Mouse (Mus musculus) C2C12 (cell line): ENCODE data around the gene Grin3a.

Experiments
- CTCF ChIP-seq: IDR thresholded peaks from one replicate; pipeline ENCODE4 v1.5.1; 2011; ENCODE audit not compliant: control insufficient read depth, insufficient read depth, insufficient read length
- FOSL1 ChIP-seq: IDR thresholded peaks from one replicate; pipeline ENCODE4 v1.8.0; 2011; ENCODE audit warnings: mild to moderate bottlenecking, low read length; ENCODE audit not compliant: poor library complexity, insufficient read depth, severe bottlenecking
- MAX ChIP-seq: IDR thresholded peaks from one replicate; pipeline ENCODE4 v1.6.1; 2011; ENCODE audit warnings: mild to moderate bottlenecking, control low read depth
- MYOD1 ChIP-seq: IDR thresholded peaks from one replicate; pipeline ENCODE4 v1.6.1; 2011; ENCODE audit warnings: low read depth; ENCODE audit not compliant: control insufficient read depth, insufficient read length
- MYOG ChIP-seq: IDR thresholded peaks from one replicate; pipeline ENCODE4 v1.6.1; 2011; ENCODE audit not compliant: control insufficient read depth, insufficient read length; ENCODE audit errors: extremely low read depth
- USF1 ChIP-seq: IDR thresholded peaks from one replicate; pipeline ENCODE4 v1.6.1; 2011; ENCODE audit warnings: low read depth, mild to moderate bottlenecking, control low read depth, moderate library complexity

- TF ChIP-seq CTCF (no peak), MAX (no peak), FOSL1 (no peak), MYOG (no peak), USF1 (no peak), MYOD1 (no peak)
Observed at GRCm38 (mm10) chr4:49680171-49680875, 165.2 kb downstream of the Grin3a start.
